Mouse (Mus musculus): Measurements from ENCODE around the gene Ccdc28b.
A peak's percentile ranks its signal among the peaks of the same experiment; 100 is the strongest.

The Ccdc28b gene

DNA sequence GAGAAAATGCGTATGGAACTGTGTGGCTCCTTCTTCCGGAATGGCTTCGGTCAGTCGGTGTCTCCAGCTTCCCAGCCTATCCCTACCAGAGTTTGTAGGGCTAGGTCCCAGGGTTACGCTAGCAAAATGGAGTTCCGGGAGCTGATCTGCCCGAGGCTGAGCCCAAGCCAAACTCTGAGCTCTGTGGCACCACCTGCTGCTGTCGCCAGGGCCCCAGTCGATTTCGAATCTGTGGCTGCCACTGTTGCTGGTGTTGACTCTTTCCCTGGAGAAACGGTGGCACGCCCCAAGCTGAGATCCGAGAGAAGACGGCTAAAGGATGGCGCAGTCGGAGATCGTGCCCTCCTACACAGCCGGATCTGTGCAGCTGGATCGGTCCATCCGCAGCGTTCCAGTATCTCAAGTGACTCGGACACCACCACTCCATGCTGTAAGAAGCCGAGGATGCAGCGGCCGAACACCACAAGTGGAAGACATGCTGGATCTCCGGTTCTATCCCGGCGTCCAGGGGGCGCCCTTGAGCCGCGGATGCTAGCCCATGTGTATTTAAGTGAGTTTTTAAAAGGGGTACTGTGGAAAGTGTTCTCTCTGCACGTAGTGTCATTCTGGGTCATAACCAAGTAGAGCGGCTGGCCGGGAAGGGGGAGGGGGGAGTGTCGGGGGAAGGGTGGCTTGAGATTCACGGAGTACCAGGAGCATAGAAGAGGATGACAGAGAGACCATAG lies 38.7 kb downstream of the Ccdc28b start:
- DNase-seq (ENCODE audit: low read depth), result peak; percentile 88

GRCm38 (mm10) chr4:129584370-129584769 lies 39.4 kb downstream of the Ccdc28b start:
- DNase-seq (ENCODE audit: low read depth), result peak; percentile 23

- DNase-seq (ENCODE audit: low read depth), result peak; percentile 47
Observed at GRCm38 (mm10) chr4:129582251-129582650, 41.5 kb downstream of the Ccdc28b start.

- peak; percentile 23 for DNase-seq (ENCODE audit: low read depth)
Observed at GRCm38 (mm10) chr4:129580347-129580746, 43.4 kb downstream of the Ccdc28b start.

DNA sequence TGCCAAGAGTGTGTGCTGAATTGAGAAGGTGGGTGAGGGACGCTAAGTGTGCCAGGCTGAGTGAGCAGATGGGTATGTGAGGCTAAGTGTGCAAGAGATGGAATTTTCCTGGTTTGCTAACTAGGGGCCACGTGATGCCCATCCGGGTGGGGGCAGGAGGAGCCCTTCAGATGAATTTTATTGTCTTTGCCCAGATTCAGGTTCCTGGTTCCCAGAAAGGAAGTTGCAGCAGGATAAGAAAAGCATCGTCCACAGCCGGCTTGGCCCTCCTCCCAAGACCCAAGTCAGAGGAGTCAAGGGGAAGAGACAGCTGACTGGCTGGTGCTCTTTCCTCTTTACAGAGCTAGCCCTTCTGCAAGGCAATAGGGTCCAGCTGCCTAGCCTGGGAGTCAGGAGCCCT lies 45.3 kb downstream of the Ccdc28b start, which contains the start of gene Fam167b:
Fam167b (minus strand) TSS at position 84 of the 400 bp plus-strand sequence.
- DNase-seq (ENCODE audit: low read depth), result no peak

GRCm38 (mm10) chr4:129577688-129578087 lies 46.1 kb downstream of the Ccdc28b start:
- no peak for DNase-seq (ENCODE audit: low read depth)

DNA sequence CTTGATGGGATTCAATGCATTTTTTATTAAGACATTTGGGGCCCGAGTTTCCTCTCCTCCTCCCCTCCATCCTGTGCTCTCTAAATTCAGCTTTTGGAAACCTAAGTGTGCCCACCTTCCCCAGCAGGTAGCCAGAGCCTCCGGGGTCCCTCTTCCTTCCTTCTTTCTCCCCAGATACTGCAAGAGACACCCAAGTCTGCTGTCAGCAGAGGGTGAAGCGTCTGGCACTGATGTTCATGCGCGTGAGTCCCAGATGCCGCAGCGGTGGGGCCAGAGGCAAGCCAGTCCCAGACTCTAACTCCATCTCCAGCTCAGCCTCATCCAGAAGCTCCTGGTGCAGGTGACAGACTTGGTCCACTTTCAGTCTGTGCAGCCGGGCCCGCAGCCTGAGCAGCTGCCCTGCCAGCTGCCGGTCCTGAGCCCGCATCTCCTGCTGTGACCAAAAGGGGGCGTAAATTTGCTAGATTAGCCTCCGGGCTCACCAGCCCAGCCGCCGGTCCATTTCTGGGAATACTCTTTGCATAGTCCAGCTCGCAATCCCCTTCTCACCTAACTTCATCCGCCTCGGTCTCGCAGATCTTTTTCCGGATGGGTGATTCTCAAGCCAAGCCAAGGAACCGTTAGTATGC lies 46.8 kb downstream of the Ccdc28b start:
- peak; percentile 61 for DNase-seq (ENCODE audit: low read depth)

DNA sequence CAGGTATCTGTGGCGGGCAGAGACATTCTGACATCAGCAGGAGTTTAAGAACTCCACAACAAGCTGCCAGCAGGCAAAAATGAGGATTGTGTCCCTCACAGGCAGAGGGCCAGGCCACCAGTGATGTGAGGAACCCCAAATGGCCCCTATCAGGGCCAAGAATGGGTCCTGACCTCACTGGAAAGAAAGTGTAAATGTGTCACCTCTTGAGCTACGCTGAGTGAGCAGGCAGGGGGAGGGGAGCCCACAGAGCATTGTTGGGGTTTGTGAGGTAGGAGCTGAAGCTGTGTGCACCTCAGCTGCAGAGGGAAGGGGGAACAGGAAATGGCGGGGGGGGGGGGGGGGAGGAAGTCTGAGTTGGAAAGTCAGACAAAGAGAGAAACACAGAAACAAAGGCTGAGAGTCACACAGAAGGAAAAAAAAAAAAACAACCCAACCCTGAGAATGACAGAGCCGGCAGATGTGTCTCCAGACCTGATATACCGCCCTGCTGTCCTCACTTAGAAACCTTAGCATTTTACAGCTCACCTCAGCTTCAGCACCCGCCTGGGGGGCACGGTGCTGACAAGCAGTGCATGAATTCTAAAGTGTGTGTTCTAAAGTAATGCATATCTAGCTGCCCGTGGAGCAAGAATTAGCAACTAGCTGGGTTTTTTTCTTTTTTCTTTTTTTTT lies 48.4 kb downstream of the Ccdc28b start:
- peak; percentile 80 for DNase-seq (ENCODE audit: low read depth)

DNA sequence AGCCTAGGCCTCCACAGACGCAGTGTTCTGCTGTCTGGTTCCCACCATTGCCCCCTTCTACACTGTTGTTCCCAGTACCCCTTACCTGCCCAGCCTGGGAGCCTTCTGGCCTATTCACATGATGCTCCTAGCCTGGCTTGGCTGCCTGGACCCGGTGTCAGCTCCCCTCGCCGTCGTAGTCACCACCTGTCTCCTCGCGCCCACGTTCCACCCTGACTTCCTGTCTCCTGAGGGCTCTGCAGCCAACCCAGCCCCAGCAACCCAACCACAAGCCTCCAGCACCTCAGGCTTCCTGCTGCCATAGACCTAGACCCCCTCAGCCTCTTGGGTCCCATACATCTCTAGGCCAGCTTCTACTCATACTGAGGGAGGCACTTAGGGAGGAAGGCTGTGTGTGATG lies 50.3 kb downstream of the Ccdc28b start, which contains the start of gene Lck:
Lck (minus strand) TSS at position 212 of the 400 bp plus-strand sequence.
- no peak for DNase-seq (ENCODE audit: low read depth)

DNA sequence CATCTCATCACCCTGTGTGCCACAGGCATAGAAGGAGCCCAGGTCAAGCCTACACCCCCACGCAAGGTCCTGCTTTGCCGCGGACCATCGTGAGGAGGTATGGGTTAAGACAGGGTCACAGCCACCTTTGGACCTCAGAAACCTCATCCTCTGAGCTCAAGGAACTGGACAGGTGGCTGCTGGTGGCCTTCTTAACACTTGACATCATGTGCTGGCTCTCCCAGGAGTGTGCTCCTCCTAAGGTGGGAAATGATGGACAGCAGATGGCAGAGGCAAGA lies 50.7 kb downstream of the Ccdc28b start:
- no peak for DNase-seq (ENCODE audit: low read depth)

DNA sequence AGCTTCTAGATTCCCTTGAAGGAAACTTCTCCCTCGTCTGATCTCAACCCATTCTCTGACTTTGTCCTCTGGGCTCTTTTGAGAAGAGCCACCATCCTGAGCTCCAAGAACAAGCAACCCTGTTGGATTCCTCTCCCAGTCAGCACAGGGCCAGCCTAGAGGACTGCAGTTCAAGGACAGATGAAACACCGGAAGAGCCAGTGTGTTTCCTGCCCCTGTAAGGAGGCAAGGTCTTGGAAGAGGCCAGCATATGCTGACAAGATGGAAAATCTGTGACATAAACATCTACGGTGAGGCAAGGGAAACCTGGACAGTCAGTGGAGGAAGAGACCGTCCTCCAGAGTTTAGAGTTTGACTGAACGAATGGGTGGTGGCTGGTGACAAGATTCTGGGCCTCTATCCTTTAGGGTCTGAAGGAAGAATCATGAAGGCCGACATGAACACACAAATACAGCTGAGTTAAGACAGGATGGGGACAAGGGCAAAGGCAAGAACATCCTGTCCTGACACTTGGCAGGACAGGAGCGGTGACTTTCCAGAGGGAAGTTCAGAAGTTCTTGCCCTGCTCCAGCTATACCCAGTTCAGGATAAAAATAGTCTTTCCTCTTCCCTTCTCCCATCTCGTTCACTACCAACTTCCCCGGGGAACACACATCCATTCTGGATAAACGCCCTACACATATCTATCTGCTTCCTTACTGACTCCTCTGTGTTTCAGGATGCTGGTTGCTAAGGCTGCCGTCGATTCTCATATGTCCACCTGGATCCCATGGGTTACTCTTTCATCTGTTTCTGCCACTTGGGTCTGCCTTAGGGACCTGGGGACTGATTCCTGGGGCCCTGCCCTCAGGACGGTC lies 51.3 kb downstream of the Ccdc28b start:
- DNase-seq (ENCODE audit: low read depth), result no peak

DNA sequence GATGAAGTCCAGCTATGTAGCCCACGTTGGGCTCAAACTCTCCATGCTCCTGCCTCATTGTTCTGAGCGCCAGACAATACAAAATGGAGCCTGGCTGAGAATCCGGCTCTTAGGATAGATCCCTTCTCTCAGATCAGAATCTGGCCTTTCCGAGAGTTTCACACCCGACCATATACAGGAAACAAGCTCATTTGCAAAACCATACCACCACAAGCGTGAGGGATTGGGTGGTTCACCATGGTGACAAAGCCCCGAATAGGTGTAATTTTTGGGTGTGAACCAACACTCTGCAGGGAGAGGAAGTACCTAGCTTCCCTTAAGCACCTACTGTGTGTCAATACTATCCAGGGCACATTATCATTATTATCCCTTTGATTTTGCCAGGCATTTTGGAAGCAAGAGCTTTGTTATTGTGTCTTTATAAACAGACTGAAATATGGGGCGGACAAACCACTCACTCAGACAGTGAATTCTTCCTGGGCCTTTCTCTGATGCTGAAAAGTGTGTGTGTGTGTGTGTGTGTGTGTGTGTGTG lies 52.1 kb downstream of the Ccdc28b start:
- DNase-seq (ENCODE audit: low read depth), result no peak

- no peak for DNase-seq (ENCODE audit: low read depth)
Observed at GRCm38 (mm10) chr4:129570028-129570427, 53.7 kb downstream of the Ccdc28b start.
